Mouse (Mus musculus): ENCODE measurements around the gene Ankrd50. TPM values are rescaled to one million over a fixed set of nuclear protein-coding genes. Genes with fewer than 3 reads are reported as not detected.

Ankrd50 gene
- polyA plus RNA-seq, 2 experiments, result 2.0 to 2.5 TPM

GRCm38 (mm10) chr3:38491702-38492101, 7.1 kb upstream of the Ankrd50 start:
- no peaks in the 10 kb centered on the region for H3K36me3 ChIP-seq (replicated peaks; ENCODE audit: control insufficient read depth, insufficient read depth, low read depth)
- 0 out of 4 replicates have a peak, but pooled peaks cover 0 to 3% of the 10 kb centered on the region in 2 experiments for H3K4me1 ChIP-seq (replicated peaks; ENCODE audit: control insufficient read depth in 2 of 2, insufficient read depth in 2 of 2, low read length in 1 of 2)
- H3K4me2 ChIP-seq (ENCODE audit: low read depth), result no peak overlapping the region
- H3K9me3 ChIP-seq (ENCODE audit: control insufficient read depth, low read length), result no peaks in the 10 kb centered on the region
- no peak for DNase-seq (ENCODE audit: low read depth in 3 of 3, low spot score in 3 of 3)
- no peak overlapping the region for H3K27ac ChIP-seq
- no peak for ATAC-seq (ENCODE audit: insufficient read depth)
- no peaks in the 10 kb centered on the region for H3K27me3 ChIP-seq (ENCODE audit: control insufficient read depth, insufficient read depth, low read length)
- H3K4me3 ChIP-seq (ENCODE audit: insufficient read depth in 1 of 2, low read depth in 2 of 2, low read length in 2 of 2), result no peak overlapping the region
- 27% methylated on average over 3 of the region's 3 CpGs for WGBS (ENCODE audit: insufficient replicate concordance)
- no peak for TF ChIP-seq CTCF (IDR thresholded peaks at IDR 0.05; ENCODE audit: low read depth)
- no peak for TF ChIP-seq EP300 (IDR thresholded peaks at IDR 0.05; ENCODE audit: low read depth)
- no peak overlapping the region for H3K9ac ChIP-seq (replicated peaks)

DNA sequence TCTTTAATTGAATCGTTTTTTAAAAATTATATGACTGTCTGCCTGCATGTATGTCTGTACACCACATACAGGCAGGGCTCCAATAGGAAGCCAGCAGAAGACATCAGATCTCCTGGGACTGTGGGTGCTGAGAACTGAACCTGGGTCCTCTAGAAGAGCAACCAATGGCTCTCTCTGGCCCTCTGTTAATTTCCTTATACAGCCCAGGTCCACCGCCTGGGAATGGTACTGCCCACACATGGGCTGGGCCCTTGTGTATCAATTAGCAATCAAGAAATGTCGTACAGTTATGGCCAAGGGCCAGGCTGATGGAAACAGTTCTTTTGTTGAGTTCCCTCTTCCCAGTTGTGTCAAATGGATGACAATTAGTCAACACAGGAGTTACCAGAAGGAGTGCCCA, 6.6 kb upstream of the Ankrd50 start:
- no peaks in the 10 kb centered on the region for H3K27me3 ChIP-seq (ENCODE audit: control insufficient read depth, insufficient read depth, low read length)
- H3K4me1 ChIP-seq (replicated peaks; ENCODE audit: control insufficient read depth in 2 of 2, insufficient read depth in 2 of 2, low read length in 1 of 2), result 0 out of 4 replicates have a peak, but pooled peaks cover 0 to 3% of the 10 kb centered on the region in 2 experiments
- H3K4me2 ChIP-seq (ENCODE audit: low read depth), result no peak overlapping the region
- no peak overlapping the region for H3K4me3 ChIP-seq (ENCODE audit: insufficient read depth in 1 of 2, low read depth in 2 of 2, low read length in 2 of 2)
- WGBS (ENCODE audit: insufficient replicate concordance), result 51% methylated on average over 3 of the region's 3 CpGs
- TF ChIP-seq EP300 (IDR thresholded peaks at IDR 0.05; ENCODE audit: low read depth) (no peak), CTCF (IDR thresholded peaks at IDR 0.05; ENCODE audit: low read depth) (no peak)
- no peak for ATAC-seq (ENCODE audit: insufficient read depth)
- H3K36me3 ChIP-seq (replicated peaks; ENCODE audit: control insufficient read depth, insufficient read depth, low read depth), result no peaks in the 10 kb centered on the region
- no peak for DNase-seq (ENCODE audit: low read depth in 3 of 3, low spot score in 3 of 3)
- H3K27ac ChIP-seq, result no peak overlapping the region
- H3K9ac ChIP-seq (replicated peaks), result no peak overlapping the region
- H3K9me3 ChIP-seq (ENCODE audit: control insufficient read depth, low read length), result no peaks in the 10 kb centered on the region

DNA sequence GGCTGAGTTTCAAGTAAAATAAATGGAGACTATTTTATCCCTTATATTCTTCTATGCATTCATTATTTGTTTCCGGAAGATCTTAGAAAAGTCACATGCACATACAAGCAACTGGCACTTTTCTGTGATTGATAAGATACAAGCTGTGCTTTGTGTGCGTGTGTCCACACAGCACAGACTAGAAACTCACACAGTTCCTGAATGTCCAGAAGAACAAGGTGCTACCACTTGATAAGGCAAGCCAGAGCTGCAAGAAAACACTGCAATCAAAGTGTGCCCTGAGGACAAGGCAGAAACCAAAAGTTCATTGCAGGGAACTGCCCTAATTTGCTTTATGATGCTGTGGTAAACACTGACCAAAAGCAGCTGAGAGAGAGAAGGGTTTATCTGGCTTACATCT, 6.1 kb upstream of the Ankrd50 start:
- WGBS (ENCODE audit: insufficient replicate concordance), result 28% methylated on average over 2 of the region's 2 CpGs
- no peak for ATAC-seq (ENCODE audit: insufficient read depth)
- H3K4me3 ChIP-seq (ENCODE audit: insufficient read depth in 1 of 2, low read depth in 2 of 2, low read length in 2 of 2), result no peak overlapping the region
- no peak overlapping the region for H3K9ac ChIP-seq (replicated peaks)
- no peaks in the 10 kb centered on the region for H3K27me3 ChIP-seq (ENCODE audit: control insufficient read depth, insufficient read depth, low read length)
- H3K4me1 ChIP-seq (replicated peaks; ENCODE audit: control insufficient read depth in 2 of 2, insufficient read depth in 2 of 2, low read length in 1 of 2), result 0 out of 4 replicates have a peak, but pooled peaks cover 0 to 3% of the 10 kb centered on the region in 2 experiments
- TF ChIP-seq EP300 (IDR thresholded peaks at IDR 0.05; ENCODE audit: low read depth), result no peak
- no peak for TF ChIP-seq CTCF (IDR thresholded peaks at IDR 0.05; ENCODE audit: low read depth)
- no peaks in the 10 kb centered on the region for H3K9me3 ChIP-seq (ENCODE audit: control insufficient read depth, low read length)
- no peak for DNase-seq (ENCODE audit: low read depth in 3 of 3, low spot score in 3 of 3)
- no peak overlapping the region for H3K27ac ChIP-seq
- H3K4me2 ChIP-seq (ENCODE audit: low read depth), result no peak overlapping the region
- no peaks in the 10 kb centered on the region for H3K36me3 ChIP-seq (replicated peaks; ENCODE audit: control insufficient read depth, insufficient read depth, low read depth)

DNA sequence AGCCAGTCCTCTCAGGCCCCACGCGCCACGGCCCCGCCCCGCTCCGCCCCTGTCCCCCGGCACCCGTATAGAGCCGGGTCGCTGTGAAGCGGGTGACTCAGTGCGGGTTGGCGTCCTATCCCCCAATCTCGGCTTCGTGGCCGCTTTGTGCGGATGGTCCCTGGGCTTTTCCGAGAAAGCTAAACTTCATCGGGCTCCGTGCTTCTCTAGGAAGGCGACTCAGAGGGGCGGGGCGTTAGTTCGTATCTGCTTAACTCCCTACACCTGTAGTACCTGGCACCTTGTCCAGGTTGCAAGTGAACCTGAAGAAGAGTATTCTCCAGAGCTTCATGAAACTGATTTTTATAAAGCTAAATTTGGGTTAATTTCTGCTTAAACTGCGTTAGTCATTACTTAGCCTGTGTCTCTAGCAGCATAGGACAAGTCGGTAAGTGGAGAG, 482 bp upstream of the Ankrd50 start:
- no peaks in the 10 kb centered on the region for H3K36me3 ChIP-seq (replicated peaks; ENCODE audit: control insufficient read depth, insufficient read depth, low read depth)
- WGBS (ENCODE audit: insufficient replicate concordance), result 3% methylated on average over 26 of the region's 26 CpGs
- peak overlapping the region; percentile 77 to 85 for H3K4me3 ChIP-seq (ENCODE audit: insufficient read depth in 1 of 2, low read depth in 2 of 2, low read length in 2 of 2)
- DNase-seq (ENCODE audit: low read depth in 3 of 3, low spot score in 3 of 3), result no peak
- peaks cover 0 to 3% of the 10 kb centered on the region in 2 experiments; a peak in 1 of 4 replicates for H3K4me1 ChIP-seq (replicated peaks; ENCODE audit: control insufficient read depth in 2 of 2, insufficient read depth in 2 of 2, low read length in 1 of 2)
- no peaks in the 10 kb centered on the region for H3K9me3 ChIP-seq (ENCODE audit: control insufficient read depth, low read length)
- H3K4me2 ChIP-seq (ENCODE audit: low read depth), result peak overlapping the region; percentile 89
- H3K9ac ChIP-seq (replicated peaks), result no peak overlapping the region
- ATAC-seq (ENCODE audit: insufficient read depth), result no peak
- H3K27me3 ChIP-seq (ENCODE audit: control insufficient read depth, insufficient read depth, low read length), result no peaks in the 10 kb centered on the region
- H3K27ac ChIP-seq, result no peak overlapping the region
- TF ChIP-seq CTCF (IDR thresholded peaks at IDR 0.05; ENCODE audit: low read depth) (no peak), EP300 (IDR thresholded peaks at IDR 0.05; ENCODE audit: low read depth) (no peak)

- Histone ChIP-seq H3K9ac (replicated peaks) (peak overlapping the region; percentile 70; the same call in 1 of the 2 replicates), H3K27me3 (ENCODE audit: control insufficient read depth, insufficient read depth, low read length) (no peaks in the 10 kb centered on the region), H3K36me3 (replicated peaks; ENCODE audit: control insufficient read depth, insufficient read depth, low read depth) (no peaks in the 10 kb centered on the region), H3K27ac (no peak overlapping the region), H3K9me3 (ENCODE audit: control insufficient read depth, low read length) (no peaks in the 10 kb centered on the region), H3K4me2 (ENCODE audit: low read depth) (peak overlapping the region; percentile 89), H3K4me1 (replicated peaks; ENCODE audit: control insufficient read depth in 2 of 2, insufficient read depth in 2 of 2, low read length in 1 of 2) (peaks cover 0 to 3% of the 10 kb centered on the region in 2 experiments; a peak in 1 of 4 replicates), H3K4me3 (ENCODE audit: insufficient read depth in 1 of 2, low read depth in 2 of 2, low read length in 2 of 2) (peak overlapping the region; percentile 39 to 85; a peak in 3 of 4 replicates)
- ATAC-seq (ENCODE audit: insufficient read depth) (no peak), DNase-seq (ENCODE audit: low read depth in 3 of 3, low spot score in 3 of 3) (no peak)
- no peak for TF ChIP-seq EP300 (IDR thresholded peaks at IDR 0.05; ENCODE audit: low read depth)
- 40% methylated on average over 10 of the region's 10 CpGs for WGBS (ENCODE audit: insufficient replicate concordance)
These were observed 1.1 kb downstream of the Ankrd50 start for GRCm38 (mm10) chr3:38483551-38483950.
